Mouse (Mus musculus) CH12.LX (cell line): Measurements from ENCODE around the gene Ccdc6. TPM values are rescaled to one million over a fixed set of nuclear protein-coding genes. Genes with fewer than 3 reads are reported as not detected.

Experiments used
- DNase-seq: peaks from one replicate; pipeline ENCODE4 v3.0.0-alpha.2; 2013; ENCODE audit errors: extremely low read depth
- H3K27ac ChIP-seq: 2 replicates; pipeline ENCODE4 v1.5.1; 2012; ENCODE audit warnings: low read depth, mild to moderate bottlenecking, control low read depth, moderate library complexity; ENCODE audit not compliant: insufficient read depth
- H3K27me3 ChIP-seq: replicated peaks from 2 replicates; pipeline ENCODE3; 2012; ENCODE audit warnings: inconsistent platforms
- H3K36me3 ChIP-seq, 2 experiments: replicated peaks in 1 of 2; 2 replicates each; pipeline versions ENCODE3 to v1.6.1; 2012; ENCODE audit warnings: inconsistent platforms in 1 of 2, low read length in 1 of 2, mild to moderate bottlenecking in 1 of 2, mixed read lengths in 1 of 2, moderate library complexity in 1 of 2; ENCODE audit not compliant: control insufficient read depth in 1 of 2, insufficient read depth in 1 of 2
- H3K4me1 ChIP-seq, 2 experiments: 2 replicates each; pipeline ENCODE4 v1.6.1; 2012; ENCODE audit warnings: inconsistent platforms in 1 of 2, moderate library complexity in 1 of 2; ENCODE audit not compliant: insufficient read depth in 2 of 2, control insufficient read depth in 1 of 2
- H3K4me2 ChIP-seq: 2 replicates; pipeline ENCODE4 v1.6.1; 2012; ENCODE audit warnings: low read depth, mild to moderate bottlenecking, control low read depth; ENCODE audit not compliant: poor library complexity, insufficient read depth, severe bottlenecking
- H3K4me3 ChIP-seq, 3 experiments: fragments of 150-350 bp in 1 of 3; sonication (generic) in 1 of 3; replicated peaks in 1 of 3; 2 replicates each; pipeline versions ENCODE3 to v1.5.1; 2011 to 2012; ENCODE audit warnings: low read depth in 2 of 3, low read length in 2 of 3, mild to moderate bottlenecking in 2 of 3, moderate library complexity in 2 of 3, control low read depth in 1 of 3, improper control_type of control experiment in 1 of 3, inconsistent platforms in 1 of 3, mixed read lengths in 1 of 3; ENCODE audit not compliant: poor library complexity in 1 of 3
- H3K79me2 ChIP-seq: replicated peaks from 2 replicates; pipeline ENCODE4 v1.6.1; 2012; ENCODE audit warnings: mild to moderate bottlenecking, moderate library complexity; ENCODE audit not compliant: control insufficient read depth, poor library complexity, insufficient read depth, severe bottlenecking; ENCODE audit errors: extremely low read depth
- H3K9ac ChIP-seq: 2 replicates; pipeline ENCODE4 v1.6.1; 2012; ENCODE audit warnings: low read depth, mild to moderate bottlenecking, control low read depth, moderate library complexity; ENCODE audit not compliant: insufficient read depth
- H3K9me3 ChIP-seq: replicated peaks from 2 replicates; pipeline ENCODE3; 2012; ENCODE audit warnings: low read length, inconsistent platforms, mixed read lengths
- CHD1 ChIP-seq: IDR thresholded peaks from 2 replicates; pipeline ENCODE4 v1.6.1; 2012; ENCODE audit warnings: low read depth, low read length, improper control_type of control experiment, inconsistent platforms
- CTCF ChIP-seq, 2 experiments: IDR thresholded peaks in 1 of 2; conservative IDR thresholded peaks in 1 of 2; 2 replicates each; pipeline ENCODE4 v1.5.1; 2011 to 2012; ENCODE audit warnings: low read depth in 2 of 2, low read length in 2 of 2, improper control_type of control experiment in 1 of 2, inconsistent platforms in 1 of 2, mild to moderate bottlenecking in 1 of 2, moderate library complexity in 1 of 2
- E2F4 ChIP-seq: IDR thresholded peaks from 2 replicates; pipeline ENCODE4 v1.6.1; 2011; ENCODE audit warnings: low read depth, low read length, improper control_type of control experiment; ENCODE audit not compliant: insufficient replicate concordance
- ELF1 ChIP-seq: IDR thresholded peaks from 2 replicates; pipeline ENCODE4 v1.6.1; 2014; ENCODE audit warnings: low read depth, mild to moderate bottlenecking, inconsistent platforms, low read length, improper control_type of control experiment
- EP300 ChIP-seq: IDR thresholded peaks from 2 replicates; pipeline ENCODE4 v1.6.1; 2011; ENCODE audit warnings: low read length, improper control_type of control experiment
- ETS1 ChIP-seq: conservative IDR thresholded peaks from 2 replicates; pipeline ENCODE4 v1.6.1; 2012; ENCODE audit warnings: low read depth, mild to moderate bottlenecking, inconsistent platforms, low read length, improper control_type of control experiment, moderate library complexity
- GABPA ChIP-seq: IDR thresholded peaks from 2 replicates; pipeline ENCODE4 v1.6.1; 2012; ENCODE audit warnings: low read depth, low read length, improper control_type of control experiment, inconsistent platforms; ENCODE audit not compliant: insufficient replicate concordance
- HCFC1 ChIP-seq: IDR thresholded peaks from 2 replicates; pipeline ENCODE4 v1.6.1; 2012; ENCODE audit warnings: low read depth, mild to moderate bottlenecking, inconsistent platforms, low read length, improper control_type of control experiment
- IRF4 ChIP-seq: IDR thresholded peaks from 2 replicates; pipeline ENCODE4 v1.6.1; 2014; ENCODE audit warnings: low read depth, mild to moderate bottlenecking, inconsistent platforms, low read length, improper control_type of control experiment
- JUN ChIP-seq: IDR thresholded peaks from 2 replicates; pipeline ENCODE4 v1.6.1; 2011; ENCODE audit warnings: low read depth, mild to moderate bottlenecking, low read length, improper control_type of control experiment, moderate library complexity; ENCODE audit not compliant: insufficient read depth
- JUND ChIP-seq: conservative IDR thresholded peaks from 2 replicates; pipeline ENCODE4 v1.6.1; 2011; ENCODE audit warnings: low read depth, low read length, improper control_type of control experiment
- KAT2A ChIP-seq: IDR thresholded peaks from 2 replicates; pipeline ENCODE4 v1.6.1; 2012; ENCODE audit warnings: low read length, improper control_type of control experiment, inconsistent platforms; ENCODE audit not compliant: insufficient replicate concordance
- MAFK ChIP-seq: IDR thresholded peaks from 2 replicates; pipeline ENCODE4 v1.6.1; 2011; ENCODE audit warnings: low read length, improper control_type of control experiment; ENCODE audit not compliant: insufficient replicate concordance
- MAX ChIP-seq: IDR thresholded peaks from 2 replicates; pipeline ENCODE4 v1.6.1; 2011; ENCODE audit warnings: low read length, improper control_type of control experiment
- MAZ ChIP-seq: IDR thresholded peaks from 2 replicates; pipeline ENCODE4 v1.6.1; 2012; ENCODE audit warnings: low read depth, mild to moderate bottlenecking, inconsistent platforms, low read length, improper control_type of control experiment, moderate library complexity
- MEF2A ChIP-seq: IDR thresholded peaks from 2 replicates; pipeline ENCODE4 v1.6.1; 2014; ENCODE audit warnings: low read depth, mild to moderate bottlenecking, inconsistent platforms, low read length, improper control_type of control experiment, borderline replicate concordance
- MXI1 ChIP-seq: IDR thresholded peaks from 2 replicates; pipeline ENCODE4 v1.6.1; 2011; ENCODE audit warnings: mild to moderate bottlenecking, low read depth, low read length, improper control_type of control experiment
- MYC ChIP-seq: IDR thresholded peaks from 2 replicates; pipeline ENCODE4 v1.6.1; 2011; ENCODE audit warnings: low read depth, mild to moderate bottlenecking, improper control_type of control experiment, low read length
- NELFE ChIP-seq: IDR thresholded peaks from 2 replicates; pipeline ENCODE4 v1.6.1; 2011; ENCODE audit warnings: low read depth, low read length, improper control_type of control experiment
- NRF1 ChIP-seq: IDR thresholded peaks from 2 replicates; pipeline ENCODE4 v1.6.1; 2014; ENCODE audit warnings: low read depth, mild to moderate bottlenecking, inconsistent platforms, low read length, improper control_type of control experiment, moderate library complexity
- POLR2A ChIP-seq: IDR thresholded peaks from 2 replicates; pipeline ENCODE4 v1.6.1; 2011; ENCODE audit warnings: low read depth, mild to moderate bottlenecking, improper control_type of control experiment, low read length
- POLR2AphosphoS2 ChIP-seq: IDR thresholded peaks from 2 replicates; pipeline ENCODE4 v1.6.1; 2011; ENCODE audit warnings: low read depth, low read length, improper control_type of control experiment
- RAD21 ChIP-seq: IDR thresholded peaks from 2 replicates; pipeline ENCODE4 v1.6.1; 2011; ENCODE audit warnings: low read depth, mild to moderate bottlenecking, low read length, improper control_type of control experiment, moderate library complexity
- RCOR1 ChIP-seq: conservative IDR thresholded peaks from 2 replicates; pipeline ENCODE4 v1.6.1; 2012; ENCODE audit warnings: low read depth, mild to moderate bottlenecking, inconsistent platforms, low read length, improper control_type of control experiment
- SIN3A ChIP-seq: IDR thresholded peaks from 2 replicates; pipeline ENCODE4 v1.6.1; 2012; ENCODE audit warnings: low read length, improper control_type of control experiment, inconsistent platforms
- SMC3 ChIP-seq: IDR thresholded peaks from 2 replicates; pipeline ENCODE4 v1.6.1; 2011; ENCODE audit warnings: low read depth, low read length, improper control_type of control experiment
- TBP ChIP-seq: conservative IDR thresholded peaks from 2 replicates; pipeline ENCODE4 v1.6.1; 2011; ENCODE audit warnings: low read depth, low read length, improper control_type of control experiment
- UBTF ChIP-seq: IDR thresholded peaks from 2 replicates; pipeline ENCODE4 v1.6.1; 2012; ENCODE audit warnings: low read depth, mild to moderate bottlenecking, inconsistent platforms, low read length, improper control_type of control experiment, moderate library complexity
- USF1 ChIP-seq: IDR thresholded peaks from 2 replicates; pipeline ENCODE4 v1.6.1; 2014; ENCODE audit warnings: low read depth, mild to moderate bottlenecking, inconsistent platforms, low read length, improper control_type of control experiment
- USF2 ChIP-seq: conservative IDR thresholded peaks from 2 replicates; pipeline ENCODE4 v1.6.1; 2011; ENCODE audit warnings: low read depth, low read length, improper control_type of control experiment
- ZC3H11A ChIP-seq: IDR thresholded peaks from 2 replicates; pipeline ENCODE4 v1.6.1; 2012; ENCODE audit warnings: low read depth, mild to moderate bottlenecking, inconsistent platforms, low read length, improper control_type of control experiment
- ZMIZ1 ChIP-seq: IDR thresholded peaks from 2 replicates; pipeline ENCODE4 v1.6.1; 2012; ENCODE audit warnings: low read depth, mild to moderate bottlenecking, inconsistent platforms, low read length, improper control_type of control experiment
- dilution Hi-C: fragments of 300-500 bp; cut with MboI; formaldehyde crosslinking; loops from 2 replicates; pipeline ENCODE4 v1.14.3; 2020; ENCODE audit warnings: low sequenced_read_pairs; ENCODE audit not compliant: extremely low pct_unique_long_range_greater_than_20kb, extremely low pct_ligation_motif_present
- in situ Hi-C: fragments of 300-500 bp; cut with MboI; formaldehyde crosslinking; loops from 3 replicates; pipeline ENCODE4 v1.14.3; 2019; ENCODE audit warnings: low sequenced_read_pairs, low pct_ligation_motif_present, low pct_unique_long_range_greater_than_20kb, mixed read lengths
- polyA plus RNA-seq: library from polyadenylated mRNA; unstranded; fragments of >175 nt; gene quantifications from 2 replicates; pipeline ENCODE4 v1.2.1, GENCODE M21; 2012; ENCODE audit warnings: low read depth; ENCODE audit not compliant: insufficient read length
- total RNA-seq, 2 experiments: library from RNA; depleted of rRNA; stranded (reverse); fragments of 300-350 nt in 1 of 2; fragments of >200 nt in 1 of 2; gene quantifications; 2 replicates each; pipeline ENCODE4 v1.2.3; 2012 to 2014

The Ccdc6 gene
- total and polyA plus RNA-seq, 3 experiments: 19.7 to 36.7 (median 33.5) TPM

DNA sequence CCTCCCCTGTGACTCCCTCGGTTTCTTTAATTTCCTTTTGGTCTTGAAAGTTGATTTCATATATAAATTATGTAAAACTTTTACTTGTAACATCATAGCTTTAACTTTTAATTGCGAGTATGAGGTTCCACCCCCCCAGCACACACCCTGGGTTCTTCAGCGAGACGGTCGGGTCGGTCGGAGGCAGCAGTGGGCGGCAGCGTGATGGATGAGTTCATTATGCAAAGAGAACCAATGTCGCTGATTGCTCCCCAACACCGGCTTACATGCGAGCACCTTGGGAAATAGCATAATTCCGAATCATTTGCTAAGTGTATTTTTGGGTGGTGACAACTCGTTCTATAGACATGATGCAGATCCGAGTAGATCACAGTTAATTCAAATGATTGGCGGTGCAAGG is 56.9 kb downstream of the Ccdc6 start:
- no peaks in the 10 kb centered on the region; the same call in 1 of the 2 replicates for H3K79me2 ChIP-seq
- no peak overlapping the region for H3K4me3 ChIP-seq
- H3K36me3 ChIP-seq: peaks cover 65 to 96% of the 10 kb centered on the region in 2 experiments
- H3K27ac ChIP-seq: no peak overlapping the region
- DNase-seq: no peak
- H3K9me3 ChIP-seq: peaks cover 3% of the 10 kb centered on the region
- TF ChIP-seq ELF1 (no peak), RAD21 (no peak), MYC (no peak), UBTF (no peak), POLR2AphosphoS2 (no peak), USF1 (no peak), MAX (no peak), JUN (no peak), E2F4 (no peak), POLR2A (no peak), USF2 (no peak), JUND (no peak), ZC3H11A (no peak), CHD1 (no peak), IRF4 (no peak), MAFK (no peak), NELFE (no peak), MAZ (no peak), SMC3 (no peak), TBP (no peak)
- dilution Hi-C loops: no loop called here
- H3K4me1 ChIP-seq: peaks cover 0 to 14% of the 10 kb centered on the region in 2 experiments; a peak in 2 of 4 replicates
- H3K27me3 ChIP-seq: no peaks in the 10 kb centered on the region
- in situ Hi-C loops: no loop called here
- no peak overlapping the region for H3K4me2 ChIP-seq
- H3K9ac ChIP-seq: no peak overlapping the region

DNA sequence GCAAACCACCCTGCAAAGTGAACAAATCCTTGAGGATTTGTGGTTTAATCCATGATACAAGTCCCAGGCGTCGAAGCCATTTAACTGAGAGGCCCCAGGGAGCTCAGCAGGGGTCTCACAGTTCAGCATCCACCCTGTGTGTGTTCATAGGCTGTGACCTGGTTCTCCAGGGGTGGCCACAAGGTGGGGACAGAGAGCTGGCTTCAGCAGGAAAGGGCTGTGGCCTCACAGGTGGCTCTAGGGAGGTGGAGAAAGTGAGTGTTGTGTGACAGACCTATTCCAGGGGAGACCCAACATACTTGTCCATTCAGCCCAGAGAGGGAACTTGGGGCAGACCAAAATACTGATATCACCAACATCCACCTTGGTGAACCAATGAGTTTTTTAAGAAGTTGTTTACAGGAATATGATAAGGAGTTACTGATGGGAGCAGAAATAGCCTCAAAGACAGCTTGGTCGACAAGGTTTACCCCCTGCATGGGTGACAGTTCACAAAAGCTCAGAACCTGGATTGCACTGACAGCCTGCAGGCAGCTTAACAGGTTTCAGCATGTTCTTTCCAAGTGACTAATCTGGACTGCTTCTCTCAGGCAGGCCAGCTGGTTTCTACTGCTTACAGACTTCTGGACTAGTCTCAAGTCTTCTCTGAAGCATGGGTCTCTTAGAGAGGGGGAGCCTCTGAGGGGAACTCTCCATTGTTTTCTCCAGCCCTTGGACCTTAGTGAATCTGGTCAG is 59.7 kb downstream of the Ccdc6 start:
- peak; percentile 69 for DNase-seq
- Histone ChIP-seq H3K79me2 (no peaks in the 10 kb centered on the region), H3K9ac (no peak overlapping the region), H3K27ac (no peak overlapping the region), H3K4me1 (peaks cover 7 to 33% of the 10 kb centered on the region in 2 experiments), H3K9me3 (peaks cover 3% of the 10 kb centered on the region), H3K27me3 (no peaks in the 10 kb centered on the region), H3K4me3 (no peak overlapping the region), H3K36me3 (peaks cover 53 to 87% of the 10 kb centered on the region in 2 experiments), H3K4me2 (no peak overlapping the region)
- dilution Hi-C loops: no loop called here
- in situ Hi-C loops: no loop called here
- TF ChIP-seq KAT2A (no peak), MAZ (no peak), RCOR1 (no peak), E2F4 (no peak), GABPA (no peak), ETS1 (0 out of 2 replicates have a peak, but pooled peaks have one; percentile 23), RAD21 (peak; percentile 60), MXI1 (no peak), CHD1 (no peak), NRF1 (no peak), SMC3 (peak; percentile 58), ZMIZ1 (no peak), POLR2AphosphoS2 (no peak), ZC3H11A (no peak), HCFC1 (no peak), USF2 (no peak), EP300 (no peak; the same call in 1 of the 2 replicates), CTCF (conservative IDR thresholded peaks at IDR 0.05 in 1 of 2, IDR thresholded peaks at IDR 0.05 in 1 of 2; ENCODE audit: low read depth in 2 of 2, low read length in 2 of 2) (peak; percentile 37 to 69; a peak in 3 of 4 replicates), MEF2A (0 out of 2 replicates have a peak, but pooled peaks have one; percentile 21), SIN3A (no peak)
